Mouse (Mus musculus) CH12.LX (cell line): ENCODE measurements at regions not wholly inside any gene's neighbourhood (a gene's known extent, or its start where the extent isn't known, plus 50 kb on each side); places are given as distances from the start of the nearest gene placed in this dataset.
A peak's percentile ranks its signal among the peaks of the same experiment; 100 is the strongest.

Experiments used
- DNase-seq: peaks from one replicate; pipeline ENCODE4 v3.0.0-alpha.2; 2013; ENCODE audit errors: extremely low read depth
- H3K27ac ChIP-seq: 2 replicates; pipeline ENCODE4 v1.5.1; 2012; ENCODE audit warnings: low read depth, mild to moderate bottlenecking, control low read depth, moderate library complexity; ENCODE audit not compliant: insufficient read depth
- H3K27me3 ChIP-seq: replicated peaks from 2 replicates; pipeline ENCODE3; 2012; ENCODE audit warnings: inconsistent platforms
- H3K36me3 ChIP-seq, 2 experiments: replicated peaks in 1 of 2; 2 replicates each; pipeline versions ENCODE3 to v1.6.1; 2012; ENCODE audit warnings: inconsistent platforms in 1 of 2, low read length in 1 of 2, mild to moderate bottlenecking in 1 of 2, mixed read lengths in 1 of 2, moderate library complexity in 1 of 2; ENCODE audit not compliant: control insufficient read depth in 1 of 2, insufficient read depth in 1 of 2
- H3K4me1 ChIP-seq, 2 experiments: 2 replicates each; pipeline ENCODE4 v1.6.1; 2012; ENCODE audit warnings: inconsistent platforms in 1 of 2, moderate library complexity in 1 of 2; ENCODE audit not compliant: insufficient read depth in 2 of 2, control insufficient read depth in 1 of 2
- H3K4me2 ChIP-seq: 2 replicates; pipeline ENCODE4 v1.6.1; 2012; ENCODE audit warnings: low read depth, mild to moderate bottlenecking, control low read depth; ENCODE audit not compliant: poor library complexity, insufficient read depth, severe bottlenecking
- H3K4me3 ChIP-seq, 3 experiments: fragments of 150-350 bp in 1 of 3; sonication (generic) in 1 of 3; replicated peaks in 1 of 3; 2 replicates each; pipeline versions ENCODE3 to v1.5.1; 2011 to 2012; ENCODE audit warnings: low read depth in 2 of 3, low read length in 2 of 3, mild to moderate bottlenecking in 2 of 3, moderate library complexity in 2 of 3, control low read depth in 1 of 3, improper control_type of control experiment in 1 of 3, inconsistent platforms in 1 of 3, mixed read lengths in 1 of 3; ENCODE audit not compliant: poor library complexity in 1 of 3
- H3K79me2 ChIP-seq: replicated peaks from 2 replicates; pipeline ENCODE4 v1.6.1; 2012; ENCODE audit warnings: mild to moderate bottlenecking, moderate library complexity; ENCODE audit not compliant: control insufficient read depth, poor library complexity, insufficient read depth, severe bottlenecking; ENCODE audit errors: extremely low read depth
- H3K9ac ChIP-seq: 2 replicates; pipeline ENCODE4 v1.6.1; 2012; ENCODE audit warnings: low read depth, mild to moderate bottlenecking, control low read depth, moderate library complexity; ENCODE audit not compliant: insufficient read depth
- H3K9me3 ChIP-seq: replicated peaks from 2 replicates; pipeline ENCODE3; 2012; ENCODE audit warnings: low read length, inconsistent platforms, mixed read lengths
- CTCF ChIP-seq, 2 experiments: IDR thresholded peaks in 1 of 2; conservative IDR thresholded peaks in 1 of 2; 2 replicates each; pipeline ENCODE4 v1.5.1; 2011 to 2012; ENCODE audit warnings: low read depth in 2 of 2, low read length in 2 of 2, improper control_type of control experiment in 1 of 2, inconsistent platforms in 1 of 2, mild to moderate bottlenecking in 1 of 2, moderate library complexity in 1 of 2
- GABPA ChIP-seq: IDR thresholded peaks from 2 replicates; pipeline ENCODE4 v1.6.1; 2012; ENCODE audit warnings: low read depth, low read length, improper control_type of control experiment, inconsistent platforms; ENCODE audit not compliant: insufficient replicate concordance
- MAZ ChIP-seq: IDR thresholded peaks from 2 replicates; pipeline ENCODE4 v1.6.1; 2012; ENCODE audit warnings: low read depth, mild to moderate bottlenecking, inconsistent platforms, low read length, improper control_type of control experiment, moderate library complexity
- MYC ChIP-seq: IDR thresholded peaks from 2 replicates; pipeline ENCODE4 v1.6.1; 2011; ENCODE audit warnings: low read depth, mild to moderate bottlenecking, improper control_type of control experiment, low read length
- NRF1 ChIP-seq: IDR thresholded peaks from 2 replicates; pipeline ENCODE4 v1.6.1; 2014; ENCODE audit warnings: low read depth, mild to moderate bottlenecking, inconsistent platforms, low read length, improper control_type of control experiment, moderate library complexity
- RAD21 ChIP-seq: IDR thresholded peaks from 2 replicates; pipeline ENCODE4 v1.6.1; 2011; ENCODE audit warnings: low read depth, mild to moderate bottlenecking, low read length, improper control_type of control experiment, moderate library complexity
- RCOR1 ChIP-seq: conservative IDR thresholded peaks from 2 replicates; pipeline ENCODE4 v1.6.1; 2012; ENCODE audit warnings: low read depth, mild to moderate bottlenecking, inconsistent platforms, low read length, improper control_type of control experiment
- SMC3 ChIP-seq: IDR thresholded peaks from 2 replicates; pipeline ENCODE4 v1.6.1; 2011; ENCODE audit warnings: low read depth, low read length, improper control_type of control experiment
- TBP ChIP-seq: conservative IDR thresholded peaks from 2 replicates; pipeline ENCODE4 v1.6.1; 2011; ENCODE audit warnings: low read depth, low read length, improper control_type of control experiment
- UBTF ChIP-seq: IDR thresholded peaks from 2 replicates; pipeline ENCODE4 v1.6.1; 2012; ENCODE audit warnings: low read depth, mild to moderate bottlenecking, inconsistent platforms, low read length, improper control_type of control experiment, moderate library complexity
- USF2 ChIP-seq: conservative IDR thresholded peaks from 2 replicates; pipeline ENCODE4 v1.6.1; 2011; ENCODE audit warnings: low read depth, low read length, improper control_type of control experiment
- ZC3H11A ChIP-seq: IDR thresholded peaks from 2 replicates; pipeline ENCODE4 v1.6.1; 2012; ENCODE audit warnings: low read depth, mild to moderate bottlenecking, inconsistent platforms, low read length, improper control_type of control experiment
- ZNF384 ChIP-seq: IDR thresholded peaks from 2 replicates; pipeline ENCODE4 v1.6.1; 2012; ENCODE audit warnings: low read depth, low read length, improper control_type of control experiment, inconsistent platforms
- dilution Hi-C: fragments of 300-500 bp; cut with MboI; formaldehyde crosslinking; loops from 2 replicates; pipeline ENCODE4 v1.14.3; 2020; ENCODE audit warnings: low sequenced_read_pairs; ENCODE audit not compliant: extremely low pct_unique_long_range_greater_than_20kb, extremely low pct_ligation_motif_present
- in situ Hi-C: fragments of 300-500 bp; cut with MboI; formaldehyde crosslinking; loops from 3 replicates; pipeline ENCODE4 v1.14.3; 2019; ENCODE audit warnings: low sequenced_read_pairs, low pct_ligation_motif_present, low pct_unique_long_range_greater_than_20kb, mixed read lengths

- Histone ChIP-seq H3K36me3 (no peaks in the 10 kb centered on the region), H3K9ac (no peak overlapping the region), H3K27me3 (no peaks in the 10 kb centered on the region), H3K9me3 (no peaks in the 10 kb centered on the region), H3K27ac (no peak overlapping the region), H3K4me1 (0 out of 4 replicates have a peak, but pooled peaks cover 0 to 2% of the 10 kb centered on the region in 2 experiments), H3K4me3 (no peak overlapping the region), H3K4me2 (no peak overlapping the region), H3K79me2 (no peaks in the 10 kb centered on the region)
- in situ Hi-C loops: no loop called here
- dilution Hi-C loops: no loop called here
- peak; percentile 22 for DNase-seq
- TF ChIP-seq CTCF (conservative IDR thresholded peaks at IDR 0.05 in 1 of 2, IDR thresholded peaks at IDR 0.05 in 1 of 2; ENCODE audit: low read depth in 2 of 2, low read length in 2 of 2): peak; percentile 39 to 62; a peak in 3 of 4 replicates
- peak; percentile 71 for TF ChIP-seq RAD21
- TF ChIP-seq SMC3: peak; percentile 62
- no peak for TF ChIP-seq GABPA
Observed at GRCm38 (mm10) chr2:174532671-174533363, 59.9 kb upstream of the Prelid3b start.

GRCm38 (mm10) chr2:174540717-174541116 is 67.8 kb upstream of the Prelid3b start:
- no peak overlapping the region for H3K9ac ChIP-seq
- H3K4me3 ChIP-seq: no peak overlapping the region
- dilution Hi-C loops: no loop called here
- H3K36me3 ChIP-seq: no peaks in the 10 kb centered on the region
- TF ChIP-seq UBTF (no peak), MYC (no peak), USF2 (no peak), CTCF (conservative IDR thresholded peaks at IDR 0.05 in 1 of 2, IDR thresholded peaks at IDR 0.05 in 1 of 2; ENCODE audit: low read depth in 2 of 2, low read length in 2 of 2) (no peak), MAZ (no peak), NRF1 (no peak), RAD21 (no peak), ZC3H11A (no peak), RCOR1 (no peak), ZNF384 (no peak), TBP (no peak)
- no peak for DNase-seq
- no peaks in the 10 kb centered on the region for H3K79me2 ChIP-seq
- no peaks in the 10 kb centered on the region for H3K27me3 ChIP-seq
- H3K4me1 ChIP-seq: no peaks in the 10 kb centered on the region
- in situ Hi-C loops: loop anchor here (10.0 kb wide), 1 partner anchor 226 kb away; no protein-coding TSS in a partner anchor
- H3K4me2 ChIP-seq: no peak overlapping the region
- H3K9me3 ChIP-seq: no peaks in the 10 kb centered on the region
- no peak overlapping the region for H3K27ac ChIP-seq
